Mouse (Mus musculus): ENCODE results near the gene Grasp. TPM values are rescaled to one million over a fixed set of nuclear protein-coding genes. Genes with fewer than 3 reads are reported as not detected.

Gene Grasp
- total and polyA plus RNA-seq, 3 experiments, result 4.1 to 6.3 TPM; not detected in 1

DNA sequence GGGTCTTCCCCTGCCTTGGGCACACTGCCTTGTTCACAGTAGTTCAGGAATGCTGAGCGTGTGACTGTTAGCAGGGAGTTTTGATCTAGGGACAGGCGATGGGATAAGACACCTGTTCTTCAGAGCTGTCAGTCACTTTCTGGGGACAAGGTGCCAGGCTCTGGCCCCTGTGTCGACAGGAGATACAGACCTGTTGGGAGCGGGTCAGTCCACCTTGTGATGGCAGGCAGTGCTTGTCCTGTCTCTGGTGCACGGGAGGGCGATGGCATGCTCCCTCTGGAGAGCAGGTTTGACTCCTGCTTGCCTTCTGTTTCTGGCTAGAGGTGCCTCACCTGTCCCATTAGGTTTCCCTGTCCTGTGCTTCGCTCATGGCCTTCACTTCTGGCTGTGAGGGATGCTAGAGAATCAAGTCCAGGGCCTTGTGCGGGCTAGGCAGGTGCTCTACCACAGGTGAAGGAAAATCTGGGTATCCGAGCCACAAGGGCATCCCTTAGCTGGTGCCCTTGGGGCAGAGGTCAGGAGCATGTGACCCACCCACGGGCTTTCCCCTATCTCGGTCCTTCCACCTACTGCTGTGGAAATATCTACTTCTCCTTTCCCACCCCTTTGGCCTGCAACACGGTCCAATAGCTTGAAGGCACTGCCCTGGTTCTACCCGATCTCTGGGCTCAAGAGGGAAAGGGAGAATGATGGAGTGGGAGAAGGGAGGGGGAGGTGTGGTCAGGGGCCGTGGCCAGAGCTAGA is 32.6 kb downstream of the Grasp start:
- no peaks in the 10 kb centered on the region for H3K79me2 ChIP-seq (ENCODE audit: control insufficient read depth, insufficient read depth, low read length, poor library complexity)
- H3K9ac ChIP-seq (ENCODE audit: control insufficient read depth, low read depth, low read length, poor library complexity, severe bottlenecking), result no peak overlapping the region
- peaks cover 0 to 30% of the 10 kb centered on the region in 2 experiments; a peak in 2 of 4 replicates for H3K36me3 ChIP-seq (ENCODE audit: control insufficient read depth in 1 of 2, insufficient read depth in 2 of 2, low read length in 2 of 2)
- no peaks in the 10 kb centered on the region for H3K9me3 ChIP-seq (replicated peaks; ENCODE audit: insufficient read depth, low read length)
- DNase-seq (ENCODE audit: low read depth, low spot score), result no peak
- H3K27ac ChIP-seq (ENCODE audit: control insufficient read depth, low read depth, low read length), result peak overlapping the region; percentile 29; the same call in 1 of the 2 replicates
- no peaks in the 10 kb centered on the region for H3K27me3 ChIP-seq (ENCODE audit: control insufficient read depth in 1 of 2, insufficient read depth in 2 of 2, low read length in 2 of 2)
- TF ChIP-seq UBTF (IDR thresholded peaks at IDR 0.05; ENCODE audit: borderline replicate concordance, insufficient read depth, low read depth, low read length), result no peak
- TF ChIP-seq GATA1 (IDR thresholded peaks at IDR 0.05; ENCODE audit: low read depth, low read length), result peak; percentile 33; the same call in 1 of the 2 replicates
- TF ChIP-seq USF1 (IDR thresholded peaks at IDR 0.05; ENCODE audit: low read depth, low read length), result peak; percentile 68; the same call in 1 of the 2 replicates
- 0 out of 2 replicates have a peak, but pooled peaks have one; percentile 20 for TF ChIP-seq TAL1 (IDR thresholded peaks at IDR 0.05; ENCODE audit: low read length)
- peak in 1 of 2 experiments; percentile 14; a peak in 1 of 4 replicates for TF ChIP-seq EP300 (IDR thresholded peaks at IDR 0.05; ENCODE audit: low read depth in 1 of 2, low read length in 2 of 2)
- peaks cover 10 to 44% of the 10 kb centered on the region in 2 experiments for H3K4me1 ChIP-seq (ENCODE audit: control insufficient read depth in 1 of 2, insufficient read depth in 2 of 2, low read length in 2 of 2)
- no peak overlapping the region for H3K4me3 ChIP-seq (ENCODE audit: control insufficient read depth in 1 of 2, insufficient read depth in 1 of 2, low read depth in 2 of 2, low read length in 2 of 2)

DNA sequence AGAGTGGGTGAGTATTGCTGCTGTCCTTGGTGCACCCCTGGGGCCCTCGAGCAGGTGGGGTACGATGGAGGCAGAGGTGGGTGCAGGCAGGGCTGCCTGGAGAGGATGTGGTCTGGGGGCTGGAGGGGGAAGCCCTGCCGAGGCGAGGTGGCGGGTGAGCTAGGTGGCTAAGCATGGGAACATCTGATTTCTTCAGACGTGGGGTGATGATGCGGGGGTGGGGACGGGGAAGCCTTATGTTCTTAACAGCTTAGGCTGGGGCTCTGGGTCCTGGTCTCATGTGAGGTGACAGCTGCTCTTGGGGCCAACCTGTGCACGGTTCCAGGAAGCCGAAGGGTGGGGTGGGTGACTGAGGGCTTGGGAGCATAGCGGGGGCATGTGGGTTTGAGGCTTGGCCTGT is 34.4 kb downstream of the Grasp start:
- Histone ChIP-seq H3K79me2 (ENCODE audit: control insufficient read depth, insufficient read depth, low read length, poor library complexity) (no peaks in the 10 kb centered on the region), H3K27me3 (ENCODE audit: control insufficient read depth in 1 of 2, insufficient read depth in 2 of 2, low read length in 2 of 2) (no peaks in the 10 kb centered on the region), H3K9ac (ENCODE audit: control insufficient read depth, low read depth, low read length, poor library complexity, severe bottlenecking) (no peak overlapping the region), H3K4me1 (ENCODE audit: control insufficient read depth in 1 of 2, insufficient read depth in 2 of 2, low read length in 2 of 2) (peaks cover 15 to 54% of the 10 kb centered on the region in 2 experiments), H3K9me3 (replicated peaks; ENCODE audit: insufficient read depth, low read length) (no peaks in the 10 kb centered on the region), H3K4me3 (ENCODE audit: control insufficient read depth in 1 of 2, insufficient read depth in 1 of 2, low read depth in 2 of 2, low read length in 2 of 2) (no peak overlapping the region), H3K36me3 (ENCODE audit: control insufficient read depth in 1 of 2, insufficient read depth in 2 of 2, low read length in 2 of 2) (peaks cover 0 to 34% of the 10 kb centered on the region in 2 experiments; a peak in 2 of 4 replicates), H3K27ac (ENCODE audit: control insufficient read depth, low read depth, low read length) (no peak overlapping the region)
- TF ChIP-seq USF2 (IDR thresholded peaks at IDR 0.05; ENCODE audit: borderline replicate concordance in 1 of 2, insufficient read depth in 1 of 2, low read depth in 1 of 2, low read length in 2 of 2), result no peak
- no peak for TF ChIP-seq EP300 (IDR thresholded peaks at IDR 0.05; ENCODE audit: low read depth in 1 of 2, low read length in 2 of 2)
- no peak for TF ChIP-seq USF1 (IDR thresholded peaks at IDR 0.05; ENCODE audit: low read depth, low read length)
- TF ChIP-seq MXI1 (IDR thresholded peaks at IDR 0.05; ENCODE audit: low read depth, low read length), result no peak
- no peak for TF ChIP-seq ZMIZ1 (IDR thresholded peaks at IDR 0.05; ENCODE audit: low read depth, low read length)
- TF ChIP-seq TCF12 (IDR thresholded peaks at IDR 0.05; ENCODE audit: low read depth, low read length), result no peak
- TF ChIP-seq ELF1 (IDR thresholded peaks at IDR 0.05; ENCODE audit: low read depth, low read length), result no peak
- no peak for TF ChIP-seq UBTF (IDR thresholded peaks at IDR 0.05; ENCODE audit: borderline replicate concordance, insufficient read depth, low read depth, low read length)
- TF ChIP-seq CHD1 (IDR thresholded peaks at IDR 0.05; ENCODE audit: low read depth, low read length), result no peak
- no peak for TF ChIP-seq NELFE (IDR thresholded peaks at IDR 0.05; ENCODE audit: low read depth, low read length)
- TF ChIP-seq MAX (IDR thresholded peaks at IDR 0.05; ENCODE audit: low read length), result no peak
- no peak for TF ChIP-seq HCFC1 (IDR thresholded peaks at IDR 0.05; ENCODE audit: low read depth, low read length)
- TF ChIP-seq ZC3H11A (IDR thresholded peaks at IDR 0.05; ENCODE audit: low read depth, low read length), result no peak
- no peak for DNase-seq (ENCODE audit: low read depth, low spot score)
